Mouse (Mus musculus) T-helper 17 cell (primary cell): ENCODE data around the gene Rbfox2.
"Not testable (repeated sequence)": the region's sequence is repeated elsewhere in the genome, so short reads cannot be mapped to it uniquely, and the experiment has no call there.

Experiments
- in situ Hi-C, 2 experiments: fragments of 300-600 bp; cut with MboI, MseI; formaldehyde crosslinking; loops; 1 replicate in 1 of 2; 2 replicates in 1 of 2; pipeline ENCODE4 v1.15.1; 2025; ENCODE audit warnings: high pct_unique_total_duplicates in 2 of 2

The Rbfox2 gene

GRCm38 (mm10) chr15:77275572-77275971, 31.2 kb downstream of the Rbfox2 start:
- in situ Hi-C loops, result no loop called here

- in situ Hi-C loops, result no loop called here
Observed at GRCm38 (mm10) chr15:77273947-77274346, 32.9 kb downstream of the Rbfox2 start.

- in situ Hi-C loops, result no loop called here
Observed at GRCm38 (mm10) chr15:77271285-77271684, 35.5 kb downstream of the Rbfox2 start.

- in situ Hi-C loops, result not testable (repeated sequence)
Observed at GRCm38 (mm10) chr15:77269496-77269895, 37.3 kb downstream of the Rbfox2 start.

- in situ Hi-C loops, result no loop called here
Observed at GRCm38 (mm10) chr15:77268415-77268814, 38.4 kb downstream of the Rbfox2 start.

- in situ Hi-C loops, result no loop called here
Observed at GRCm38 (mm10) chr15:77265318-77265717, 41.5 kb downstream of the Rbfox2 start.

GRCm38 (mm10) chr15:77264314-77264713, 42.5 kb downstream of the Rbfox2 start:
- in situ Hi-C loops, result no loop called here

- in situ Hi-C loops, result no loop called here
Observed at GRCm38 (mm10) chr15:77262782-77263181, 44.0 kb downstream of the Rbfox2 start.

- in situ Hi-C loops, result no loop called here
Observed at GRCm38 (mm10) chr15:77257437-77258229, 49.2 kb downstream of the Rbfox2 start.

GRCm38 (mm10) chr15:77256782-77257181, 50.0 kb downstream of the Rbfox2 start:
- in situ Hi-C loops, result no loop called here

GRCm38 (mm10) chr15:77254636-77255035, 52.2 kb downstream of the Rbfox2 start:
- in situ Hi-C loops, result no loop called here

- in situ Hi-C loops, result no loop called here
Observed at GRCm38 (mm10) chr15:77254128-77254527, 52.7 kb downstream of the Rbfox2 start.

GRCm38 (mm10) chr15:77251706-77252105, 55.1 kb downstream of the Rbfox2 start:
- in situ Hi-C loops, result no loop called here

GRCm38 (mm10) chr15:77250806-77251205, 56.0 kb downstream of the Rbfox2 start:
- in situ Hi-C loops, result no loop called here

GRCm38 (mm10) chr15:77249421-77249820, 57.4 kb downstream of the Rbfox2 start:
- in situ Hi-C loops, result no loop called here

- in situ Hi-C loops, result no loop called here
Observed at GRCm38 (mm10) chr15:77245418-77246365, 61.1 kb downstream of the Rbfox2 start.

GRCm38 (mm10) chr15:77244634-77245033, 62.2 kb downstream of the Rbfox2 start:
- in situ Hi-C loops, result no loop called here

- in situ Hi-C loops, result no loop called here
Observed at GRCm38 (mm10) chr15:77243876-77244560, 62.8 kb downstream of the Rbfox2 start.

- in situ Hi-C loops, result no loop called here
Observed at GRCm38 (mm10) chr15:77240607-77241006, 66.2 kb downstream of the Rbfox2 start.

- in situ Hi-C loops, result no loop called here
Observed at GRCm38 (mm10) chr15:77239564-77239963, 67.2 kb downstream of the Rbfox2 start.

GRCm38 (mm10) chr15:77237661-77238060, 69.1 kb downstream of the Rbfox2 start:
- in situ Hi-C loops, result no loop called here

- in situ Hi-C loops, result no loop called here
Observed at GRCm38 (mm10) chr15:77236055-77236567, 70.7 kb downstream of the Rbfox2 start.
